Mouse (Mus musculus): ENCODE data around the gene Csrnp3.
A peak's percentile ranks its signal among the peaks of the same experiment; 100 is the strongest.

Gene Csrnp3

DNA sequence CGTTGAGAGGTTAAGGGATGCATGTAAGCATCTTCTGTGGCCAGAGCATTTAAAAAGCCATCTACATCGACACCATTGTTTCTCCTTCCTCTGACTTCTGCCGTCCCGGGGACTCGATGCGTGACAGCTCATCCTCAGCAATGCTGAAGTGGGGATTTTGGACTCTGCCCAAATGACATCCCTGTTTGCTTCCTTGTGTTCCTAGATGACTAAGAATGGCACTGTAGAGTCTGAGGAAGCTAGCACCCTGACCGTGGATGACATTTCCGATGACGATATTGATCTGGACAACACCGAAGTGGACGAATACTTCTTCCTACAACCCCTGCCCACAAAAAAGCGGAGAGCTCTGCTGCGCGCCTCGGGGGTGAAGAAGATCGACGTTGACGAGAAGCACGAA is 173.7 kb downstream of the Csrnp3 start:
- no peak for DNase-seq (ENCODE audit: low read depth, low spot score)

DNA sequence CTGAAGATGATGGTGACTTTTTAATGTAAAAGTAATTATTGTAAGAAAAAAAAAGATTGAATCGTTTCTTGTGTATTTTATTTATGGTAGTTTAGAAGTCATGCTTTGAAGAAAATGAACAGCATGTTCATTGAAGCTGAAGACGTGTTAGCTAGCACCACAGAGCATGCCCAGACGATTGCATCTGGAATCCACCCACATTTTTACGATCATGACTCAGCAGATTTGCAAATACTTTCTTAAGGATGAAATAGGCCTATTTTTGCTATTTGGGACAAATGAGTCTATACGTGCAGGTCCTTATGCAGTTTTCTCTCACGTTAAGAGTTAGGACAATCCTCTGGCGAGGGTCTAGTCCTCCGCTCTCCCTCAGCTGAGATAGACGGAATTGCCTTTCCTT is 177.9 kb downstream of the Csrnp3 start:
- no peak for DNase-seq (ENCODE audit: low read depth, low spot score)

DNA sequence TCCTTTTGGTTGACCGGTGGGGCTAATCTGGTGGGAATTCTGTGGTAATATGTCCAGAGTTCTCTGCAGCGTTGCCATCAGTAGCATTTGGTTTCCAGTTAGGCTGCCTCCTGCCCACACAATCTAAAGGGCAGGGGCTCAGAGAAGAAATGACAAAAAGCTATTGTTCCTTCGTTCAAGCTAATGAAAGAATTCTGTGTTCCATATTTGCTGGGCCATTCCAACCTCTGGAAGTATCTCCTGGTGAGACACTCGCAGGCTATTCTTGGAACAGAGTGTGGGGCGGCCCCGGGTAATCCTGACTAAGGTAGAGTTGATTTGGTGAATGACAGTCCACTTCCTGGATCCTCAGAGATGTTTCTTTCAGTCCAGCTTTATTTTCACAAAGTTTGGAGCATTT is 179.3 kb downstream of the Csrnp3 start:
- no peak for DNase-seq (ENCODE audit: low read depth, low spot score)

- no peak for DNase-seq (ENCODE audit: low read depth, low spot score)
These were observed 183.2 kb downstream of the Csrnp3 start for GRCm38 (mm10) chr2:66028812-66029211.

GRCm38 (mm10) chr2:66034907-66035679 is 189.5 kb downstream of the Csrnp3 start:
- no peak for DNase-seq (ENCODE audit: low read depth, low spot score)

GRCm38 (mm10) chr2:66040611-66041010 is 195.0 kb downstream of the Csrnp3 start:
- DNase-seq (ENCODE audit: low read depth, low spot score): no peak

- DNase-seq (ENCODE audit: low read depth, low spot score): no peak
These were observed 195.8 kb downstream of the Csrnp3 start for GRCm38 (mm10) chr2:66041203-66041916.

DNA sequence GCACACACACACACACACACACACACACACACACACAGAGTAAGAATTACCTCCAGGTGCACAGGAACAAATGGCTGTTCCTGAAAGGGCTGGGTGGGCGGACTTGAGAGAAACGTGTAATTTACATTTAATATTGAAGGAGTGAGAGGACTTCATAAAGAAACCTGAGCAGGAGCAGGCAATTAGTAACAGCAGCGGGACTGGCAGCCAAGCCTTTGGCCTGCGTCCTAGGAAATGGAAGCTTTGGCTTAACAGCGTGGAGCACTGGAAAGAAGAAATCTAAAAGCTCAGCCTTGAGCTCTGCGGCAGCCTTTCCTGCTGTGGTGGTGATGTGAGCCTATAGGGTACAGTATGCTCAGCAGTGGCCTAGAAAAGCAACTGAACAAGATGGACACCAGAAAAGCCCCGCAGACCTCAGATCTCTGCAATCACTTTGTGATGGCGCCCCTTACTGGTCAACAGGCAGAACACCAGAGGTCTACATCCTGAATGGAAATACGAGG is 196.4 kb downstream of the Csrnp3 start:
- no peak for DNase-seq (ENCODE audit: low read depth, low spot score)

GRCm38 (mm10) chr2:66043441-66044404 is 198.2 kb downstream of the Csrnp3 start:
- no peak for DNase-seq (ENCODE audit: low read depth, low spot score)

GRCm38 (mm10) chr2:66044405-66045089 is 199.0 kb downstream of the Csrnp3 start:
- peak; percentile 2 for DNase-seq (ENCODE audit: low read depth, low spot score)

- no peak for DNase-seq (ENCODE audit: low read depth, low spot score)
These were observed 217.7 kb downstream of the Csrnp3 start for GRCm38 (mm10) chr2:66063291-66063690.

DNA sequence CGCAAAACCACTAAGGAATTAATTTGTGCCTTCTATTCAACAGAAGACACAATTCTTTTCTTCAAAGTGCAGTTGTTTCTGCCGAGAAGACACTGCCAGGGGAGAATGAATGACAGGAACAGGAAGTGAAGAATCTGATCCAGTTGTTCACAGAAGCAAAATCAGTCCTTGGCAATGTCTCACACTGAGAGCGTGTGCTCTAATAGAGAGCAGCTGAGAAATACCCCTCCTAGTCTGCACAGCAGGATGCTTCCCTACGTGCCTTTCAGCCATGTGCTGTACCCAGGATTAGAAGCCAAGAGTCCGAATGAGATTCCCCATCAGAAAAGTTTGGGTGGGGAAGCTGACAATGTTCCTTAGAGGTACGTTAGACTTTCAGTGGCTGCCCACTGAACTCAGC is 223.9 kb downstream of the Csrnp3 start:
- DNase-seq (ENCODE audit: low read depth, low spot score): no peak

GRCm38 (mm10) chr2:66080731-66081130 is 235.2 kb downstream of the Csrnp3 start:
- DNase-seq (ENCODE audit: low read depth, low spot score): no peak

All from c-Kit-negative CD71-positive TER-119-positive erythroid progenitor cells, embryonic 14.5 days (primary cell).